Mouse (Mus musculus) left cerebral cortex, postnatal 36 days (tissue): Measurements from ENCODE around the gene Arhgef19. TPM values are rescaled to one million over a fixed set of nuclear protein-coding genes. Genes with fewer than 3 reads are reported as not detected.
A peak's percentile ranks its signal among the peaks of the same experiment; 100 is the strongest.

Experiments
- DNase-seq, 2 experiments: peaks; one replicate each; pipeline ENCODE4 v3.0.0; 2021 to 2022; ENCODE audit warnings: low spot score in 2 of 2, mixed read lengths in 1 of 2
- intact Hi-C: fragments of 180-260 bp; cut with DNase I; formaldehyde crosslinking; loops from one replicate; pipeline ENCODE4 v1.15.1; 2025
- total RNA-seq, 2 experiments: library from RNA; stranded (reverse); gene quantifications; 2 replicates each; pipeline ENCODE4 v1.2.3; 2021

The Arhgef19 gene
- total RNA-seq, result 10 to 100 TPM; 14.6 to 15.3 TPM

- intact Hi-C loops, result loop anchor here (10.0 kb wide), 1 partner anchor 95 kb away; the partner anchor contains the start of gene Fbxo42
These were observed at the start of gene Arhgef19 for GRCm38 (mm10) chr4:141239388-141240125. TSS of gene Arhgef19 (plus strand) at chr4:141239499.

GRCm38 (mm10) chr4:141191294-141191693, 48.0 kb upstream of the Arhgef19 start:
- no peak for DNase-seq
- intact Hi-C loops, result no loop called here

More at GRCm38 (mm10) chr4:141239388-141240125, at the start of gene Arhgef19:
- peak; percentile 28 to 50 for DNase-seq

- no peak for DNase-seq
- intact Hi-C loops, result no loop called here
These were observed 44.7 kb upstream of the Arhgef19 start for GRCm38 (mm10) chr4:141194553-141194952.

GRCm38 (mm10) chr4:141196981-141197685, 42.2 kb upstream of the Arhgef19 start:
- intact Hi-C loops, result no loop called here
- no peak for DNase-seq

GRCm38 (mm10) chr4:141197686-141198035, 41.6 kb upstream of the Arhgef19 start:
- no peak for DNase-seq
- intact Hi-C loops, result no loop called here

GRCm38 (mm10) chr4:141200906-141201305, 38.4 kb upstream of the Arhgef19 start:
- DNase-seq, result no peak
- intact Hi-C loops, result loop anchor here (5.0 kb wide), 2 partner anchors 66 to 161 kb away; no protein-coding TSS in a partner anchor

GRCm38 (mm10) chr4:141202192-141202591, 37.1 kb upstream of the Arhgef19 start:
- intact Hi-C loops, result loop anchor here (5.0 kb wide), 2 partner anchors 65 to 160 kb away; no protein-coding TSS in a partner anchor
- DNase-seq, result no peak

GRCm38 (mm10) chr4:141204580-141205061, 34.7 kb upstream of the Arhgef19 start:
- intact Hi-C loops, result loop anchor here (5.0 kb wide), 2 partner anchors 63 to 158 kb away; no protein-coding TSS in a partner anchor
- DNase-seq, result peak; percentile 37 to 44

- DNase-seq, result no peak
- intact Hi-C loops, result no loop called here
These were observed 32.2 kb upstream of the Arhgef19 start for GRCm38 (mm10) chr4:141207081-141207480.

- DNase-seq, result no peak
- intact Hi-C loops, result no loop called here
These were observed 28.6 kb upstream of the Arhgef19 start for GRCm38 (mm10) chr4:141210524-141211219.

- DNase-seq, result no peak
- intact Hi-C loops, result no loop called here
These were observed 27.7 kb upstream of the Arhgef19 start for GRCm38 (mm10) chr4:141211646-141212045.

GRCm38 (mm10) chr4:141212892-141213291, 26.4 kb upstream of the Arhgef19 start:
- intact Hi-C loops, result no loop called here
- DNase-seq, result no peak

GRCm38 (mm10) chr4:141213342-141213741, 26.0 kb upstream of the Arhgef19 start:
- DNase-seq, result no peak
- intact Hi-C loops, result no loop called here

GRCm38 (mm10) chr4:141213770-141214336, 25.4 kb upstream of the Arhgef19 start, which contains the start of gene Rsg1:
TSS of gene Rsg1 (plus strand) at chr4:141213956.
- DNase-seq, result peak; percentile 91
- intact Hi-C loops, result no loop called here

- intact Hi-C loops, result no loop called here
These were observed 24.9 kb upstream of the Arhgef19 start for GRCm38 (mm10) chr4:141214337-141214851.

GRCm38 (mm10) chr4:141219583-141220213, 19.6 kb upstream of the Arhgef19 start:
- DNase-seq, result no peak
- intact Hi-C loops, result no loop called here

More at GRCm38 (mm10) chr4:141214337-141214851, 24.9 kb upstream of the Arhgef19 start:
- DNase-seq, result no peak

- intact Hi-C loops, result no loop called here
- DNase-seq, result no peak
These were observed 17.5 kb upstream of the Arhgef19 start for GRCm38 (mm10) chr4:141221848-141222247.

GRCm38 (mm10) chr4:141222752-141223151, 16.5 kb upstream of the Arhgef19 start:
- no peak for DNase-seq
- intact Hi-C loops, result no loop called here

- intact Hi-C loops, result no loop called here
- DNase-seq, result no peak
These were observed 10.6 kb upstream of the Arhgef19 start for GRCm38 (mm10) chr4:141228687-141229086.
